Mouse (Mus musculus): Measurements from ENCODE around the gene Sirt7.
A peak's percentile ranks its signal among the peaks of the same experiment; 100 is the strongest.

GRCm38 (mm10) chr11:120660301-120661075 lies 35.4 kb upstream of the Sirt7 start:
- peak; percentile 59 for TF ChIP-seq CTCF (IDR thresholded peaks at IDR 0.05)
- TF ChIP-seq EP300 (IDR thresholded peaks at IDR 0.05; ENCODE audit: insufficient read depth, low read depth, low read length), result no peak

All from heart, adult 2 months (tissue).